Mouse (Mus musculus) limb, embryonic 15.5 days (tissue): Measurements from ENCODE around the gene Gpn3. TPM values are rescaled to one million over a fixed set of nuclear protein-coding genes. Genes with fewer than 3 reads are reported as not detected.

Experiments
- ATAC-seq: fragments of 200-750 bp; cut with Nextera tagmentation; 2 replicates; pipeline ENCODE4 v1.8.0; 2017; ENCODE audit warnings: low read depth, moderate TSS enrichment; ENCODE audit not compliant: insufficient number of reproducible peaks, low FRiP score, low TSS enrichment
- H3K27ac ChIP-seq: fragments of 300-500 bp; sonication (generic); 2 replicates; pipeline ENCODE4 v1.5.1; 2015; ENCODE audit warnings: moderate library complexity, mild to moderate bottlenecking, inconsistent platforms
- H3K27me3 ChIP-seq: fragments of 300-500 bp; sonication (generic); 2 replicates; pipeline ENCODE4 v1.6.1; 2015; ENCODE audit warnings: inconsistent platforms
- H3K36me3 ChIP-seq: fragments of 300-500 bp; sonication (generic); 2 replicates; pipeline ENCODE4 v1.6.1; 2015; ENCODE audit warnings: inconsistent platforms
- H3K4me1 ChIP-seq: fragments of 300-500 bp; sonication (generic); 2 replicates; pipeline ENCODE4 v1.6.1; 2015; ENCODE audit warnings: inconsistent platforms
- H3K4me2 ChIP-seq: fragments of 300-500 bp; sonication (generic); 2 replicates; pipeline ENCODE4 v1.6.1; 2015; ENCODE audit warnings: mild to moderate bottlenecking, inconsistent platforms
- H3K4me3 ChIP-seq: fragments of 300-500 bp; sonication (generic); 2 replicates; pipeline ENCODE4 v1.5.1; 2015; ENCODE audit warnings: mild to moderate bottlenecking, inconsistent platforms
- H3K9ac ChIP-seq: fragments of 300-500 bp; sonication (generic); 2 replicates; pipeline ENCODE4 v1.6.1; 2015; ENCODE audit warnings: inconsistent platforms
- H3K9me3 ChIP-seq: fragments of 300-500 bp; sonication (generic); 2 replicates; pipeline ENCODE4 v1.6.1; 2016; ENCODE audit warnings: inconsistent platforms
- WGBS: fragments of 180-500 bp; shearing (Covaris S2); methylation state at CpG from one replicate; pipeline ENCODE4 v1.1.7; 2015; 5-methylcytosine and 5-hydroxymethylcytosine counted together
- polyA plus RNA-seq: library from polyadenylated mRNA; unstranded; fragments of >200 nt; fragmentation: Nextera tagmentation; extraction: Ambion mirVana; gene quantifications from 2 replicates; pipeline ENCODE4 v1.2.1, GENCODE M21; 2015

The Gpn3 gene
- polyA plus RNA-seq, 1 experiment from 2014 or later, result 60.5 TPM

DNA sequence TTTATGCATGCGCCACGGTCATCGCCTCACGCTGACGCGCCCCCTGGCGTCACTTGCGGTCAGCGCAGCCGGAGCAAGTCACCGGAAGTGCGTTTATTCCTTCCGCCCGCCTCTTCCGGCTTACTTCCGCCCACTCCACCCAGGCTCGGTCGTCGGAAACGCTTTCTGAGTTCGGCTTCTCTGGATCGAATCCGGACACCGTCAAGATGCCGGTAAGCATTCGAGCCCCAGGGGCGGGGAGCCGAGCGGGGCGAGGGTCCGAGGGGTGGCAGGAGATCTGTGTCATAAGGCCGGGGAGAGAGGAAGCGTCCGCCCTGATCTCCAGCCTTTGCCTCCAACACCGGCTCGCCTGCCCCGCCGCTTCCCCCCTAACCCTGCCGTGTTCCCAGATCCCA lies 20.1 kb downstream of the Gpn3 start, which contains the start of gene Arpc3:
Arpc3 (plus strand) TSS at position 93 of the 395 bp plus-strand sequence.
- under 1% methylated on average over 38 of the region's 39 CpGs for WGBS
- Histone ChIP-seq H3K4me1 (peaks cover 14% of the 10 kb centered on the region), H3K27me3 (no peaks in the 10 kb centered on the region), H3K9ac (peak within 1 kb of the TSS; percentile 69), H3K27ac (peak within 1 kb of the TSS; percentile 73), H3K4me3 (peak within 1 kb of the TSS; percentile 85), H3K36me3 (peaks cover 9% of the 10 kb centered on the region), H3K9me3 (no peaks in the 10 kb centered on the region), H3K4me2 (peak within 1 kb of the TSS; percentile 65)
- peak; percentile 77 for ATAC-seq

DNA sequence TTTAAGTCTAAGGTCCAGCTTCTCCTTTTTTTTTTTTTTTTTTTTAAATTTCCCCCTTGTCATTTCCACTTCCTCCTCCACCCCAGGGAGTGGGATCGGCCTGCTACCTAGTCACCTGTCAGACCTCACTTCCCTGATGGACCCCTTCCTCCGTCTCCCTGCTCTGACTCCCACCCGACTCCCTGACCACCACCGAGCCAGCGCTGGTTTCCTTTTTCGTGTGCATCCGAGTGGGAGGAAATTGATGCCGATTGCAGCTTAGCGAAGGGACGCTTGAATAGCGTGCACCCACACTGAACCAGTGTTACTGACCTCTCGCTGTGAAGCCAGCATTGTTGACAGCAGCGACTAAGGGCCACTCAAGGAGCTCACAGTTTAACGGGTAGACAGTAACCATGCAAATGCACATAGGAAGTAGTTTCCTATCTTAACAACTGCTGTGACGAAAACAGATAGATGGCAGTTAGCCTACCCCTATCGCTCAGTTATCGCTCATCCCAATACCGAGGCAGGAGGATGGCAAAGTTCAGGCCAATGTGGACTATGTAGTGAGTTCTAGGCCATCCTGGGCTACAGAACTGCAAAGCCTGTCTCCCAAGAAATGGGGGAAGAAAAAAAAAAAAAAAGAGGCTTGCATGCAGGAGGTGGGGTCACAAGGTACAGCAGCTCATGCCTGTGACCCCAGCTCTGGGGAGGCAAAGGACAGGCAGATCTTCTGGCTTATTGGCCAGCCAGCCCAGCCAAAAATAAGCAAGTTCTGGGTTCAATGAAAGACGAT lies 20.7 kb downstream of the Gpn3 start:
- peak overlapping the region; percentile 85 for H3K4me3 ChIP-seq
- H3K36me3 ChIP-seq, result peaks cover 14% of the 10 kb centered on the region
- H3K4me2 ChIP-seq, result peak overlapping the region; percentile 65
- no peak for ATAC-seq
- H3K27me3 ChIP-seq, result no peaks in the 10 kb centered on the region
- no peaks in the 10 kb centered on the region for H3K9me3 ChIP-seq
- 14% methylated on average over 19 of the region's 19 CpGs for WGBS
- peaks cover 14% of the 10 kb centered on the region for H3K4me1 ChIP-seq
- peak overlapping the region; percentile 69 for H3K9ac ChIP-seq
- peak overlapping the region; percentile 73; the same call in 1 of the 2 replicates for H3K27ac ChIP-seq

DNA sequence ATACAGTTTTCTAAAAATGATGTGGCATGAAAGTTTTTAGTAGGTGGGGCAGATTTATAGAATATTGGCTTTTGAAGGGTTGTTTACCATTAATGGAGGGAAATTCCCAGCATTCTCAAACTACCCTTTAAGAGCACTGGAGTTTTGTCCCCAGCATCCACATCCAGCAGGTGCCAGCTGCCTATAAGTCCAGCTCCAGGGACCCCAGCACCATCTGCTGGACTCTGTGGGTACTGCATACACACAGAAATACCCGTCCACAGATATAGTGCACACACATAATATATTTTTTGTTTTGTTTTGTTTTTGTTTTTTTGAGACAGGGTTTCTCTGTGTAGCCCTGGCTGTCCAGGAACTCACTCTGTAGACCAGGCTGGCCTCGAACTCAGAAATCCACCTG lies 22.2 kb downstream of the Gpn3 start:
- no peaks in the 10 kb centered on the region for H3K27me3 ChIP-seq
- no peak overlapping the region for H3K27ac ChIP-seq
- no peak for ATAC-seq
- peaks cover 14% of the 10 kb centered on the region for H3K4me1 ChIP-seq
- no peak overlapping the region for H3K9ac ChIP-seq
- H3K4me2 ChIP-seq, result no peak overlapping the region
- WGBS, result 51% methylated on average over 2 of the region's 2 CpGs
- peaks cover 26% of the 10 kb centered on the region for H3K36me3 ChIP-seq
- H3K4me3 ChIP-seq, result no peak overlapping the region
- no peaks in the 10 kb centered on the region for H3K9me3 ChIP-seq

DNA sequence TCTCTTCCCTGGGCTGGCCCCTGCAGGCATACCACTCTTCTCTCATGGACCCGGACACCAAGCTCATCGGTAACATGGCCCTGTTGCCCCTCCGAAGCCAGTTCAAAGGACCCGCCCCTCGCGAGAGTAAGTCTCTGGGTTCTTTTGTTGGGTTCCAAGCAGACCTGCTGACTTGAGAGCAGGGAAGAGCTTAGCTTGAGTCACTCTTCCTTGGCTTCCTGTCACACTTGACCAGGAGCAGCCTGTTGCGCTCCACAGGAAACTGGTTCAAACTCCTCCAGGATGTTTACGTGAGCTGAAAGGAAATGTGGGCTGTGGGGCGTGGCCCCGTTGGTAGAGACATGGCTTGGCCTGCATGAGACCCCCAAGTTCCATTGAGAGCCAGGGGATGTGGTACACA lies 25.1 kb downstream of the Gpn3 start:
- no peaks in the 10 kb centered on the region for H3K27me3 ChIP-seq
- H3K4me1 ChIP-seq, result peaks cover 14% of the 10 kb centered on the region
- peak overlapping the region; percentile 27; the same call in 1 of the 2 replicates for H3K27ac ChIP-seq
- peaks cover 53% of the 10 kb centered on the region for H3K36me3 ChIP-seq
- WGBS, result 87% methylated on average over 10 of the region's 10 CpGs
- H3K4me3 ChIP-seq, result no peak overlapping the region
- H3K4me2 ChIP-seq, result no peak overlapping the region
- no peaks in the 10 kb centered on the region for H3K9me3 ChIP-seq
- ATAC-seq, result no peak
- H3K9ac ChIP-seq, result no peak overlapping the region

DNA sequence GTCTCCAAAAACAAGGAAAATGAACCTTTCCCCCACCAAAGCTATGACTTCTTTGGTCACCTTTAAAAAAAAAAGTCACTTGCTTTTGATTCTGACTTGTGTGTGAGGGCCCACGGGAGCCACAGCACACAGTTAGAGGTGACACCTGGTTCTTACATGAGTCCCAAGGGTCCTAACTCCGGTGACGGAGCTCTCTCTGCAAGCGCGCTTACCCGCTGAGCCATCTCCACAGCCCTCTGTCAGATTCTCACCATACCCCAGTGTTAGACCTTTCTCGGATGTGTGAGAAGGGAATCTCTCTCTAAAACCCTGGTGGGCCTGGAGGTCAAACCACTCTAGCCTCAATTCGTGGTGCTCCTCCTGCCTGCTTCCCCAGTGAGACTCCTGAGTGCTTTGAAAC lies 25.8 kb downstream of the Gpn3 start:
- H3K9ac ChIP-seq, result no peak overlapping the region
- no peak overlapping the region for H3K4me2 ChIP-seq
- peaks cover 60% of the 10 kb centered on the region for H3K36me3 ChIP-seq
- H3K4me3 ChIP-seq, result no peak overlapping the region
- WGBS, result 92% methylated on average over 8 of the region's 8 CpGs
- no peak for ATAC-seq
- peaks cover 12% of the 10 kb centered on the region for H3K4me1 ChIP-seq
- no peak overlapping the region for H3K27ac ChIP-seq
- no peaks in the 10 kb centered on the region for H3K27me3 ChIP-seq
- no peaks in the 10 kb centered on the region for H3K9me3 ChIP-seq

- Histone ChIP-seq H3K27ac (no peak overlapping the region), H3K9me3 (no peaks in the 10 kb centered on the region), H3K4me1 (no peaks in the 10 kb centered on the region), H3K36me3 (peaks cover 82% of the 10 kb centered on the region), H3K9ac (no peak overlapping the region), H3K4me3 (no peak overlapping the region), H3K27me3 (no peaks in the 10 kb centered on the region), H3K4me2 (no peak overlapping the region)
- 93% methylated on average over 8 of the region's 8 CpGs for WGBS
- ATAC-seq, result no peak
Measured at GRCm38 (mm10) chr5:122399871-122400270, 28.2 kb downstream of the Gpn3 start.

GRCm38 (mm10) chr5:122400628-122401302 lies 29.1 kb downstream of the Gpn3 start:
- 81% methylated on average over 18 of the region's 18 CpGs for WGBS
- no peak overlapping the region for H3K9ac ChIP-seq
- H3K4me2 ChIP-seq, result no peak overlapping the region
- peaks cover 86% of the 10 kb centered on the region for H3K36me3 ChIP-seq
- H3K9me3 ChIP-seq, result no peaks in the 10 kb centered on the region
- no peaks in the 10 kb centered on the region for H3K4me1 ChIP-seq
- H3K27me3 ChIP-seq, result no peaks in the 10 kb centered on the region
- no peak overlapping the region for H3K27ac ChIP-seq
- no peak for ATAC-seq
- H3K4me3 ChIP-seq, result no peak overlapping the region

GRCm38 (mm10) chr5:122401303-122401640 lies 29.6 kb downstream of the Gpn3 start:
- Histone ChIP-seq H3K9ac (no peak overlapping the region), H3K36me3 (peaks cover 91% of the 10 kb centered on the region), H3K4me1 (no peaks in the 10 kb centered on the region), H3K4me2 (no peak overlapping the region), H3K27ac (no peak overlapping the region), H3K4me3 (no peak overlapping the region), H3K9me3 (no peaks in the 10 kb centered on the region), H3K27me3 (no peaks in the 10 kb centered on the region)
- WGBS, result 24% methylated on average over 8 of the region's 8 CpGs
- no peak for ATAC-seq

- no peak for ATAC-seq
- WGBS, result 69% methylated on average over 13 of the region's 13 CpGs
- H3K4me3 ChIP-seq, result no peak overlapping the region
Measured at GRCm38 (mm10) chr5:122402160-122402559, 30.5 kb downstream of the Gpn3 start.

DNA sequence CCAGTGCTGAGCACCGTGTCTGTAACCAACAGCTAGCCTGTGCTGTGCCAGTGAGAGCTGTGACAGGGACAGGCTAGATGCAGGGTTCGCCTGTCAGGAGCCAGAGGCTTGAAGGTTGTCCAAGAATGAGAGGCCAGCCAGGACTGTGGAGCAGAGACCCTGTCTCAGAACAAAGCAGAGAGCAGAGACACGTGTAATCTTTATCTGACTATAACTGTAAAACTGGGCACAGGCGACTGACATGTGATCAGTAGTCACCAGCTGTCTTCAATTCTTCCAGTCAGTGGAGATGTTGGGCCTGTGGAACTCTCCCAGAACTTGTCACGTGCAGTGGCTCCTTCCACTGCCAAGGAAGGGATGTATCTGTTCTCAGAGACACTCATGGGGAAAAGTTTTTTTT lies 31.1 kb downstream of the Gpn3 start:
- H3K4me2 ChIP-seq, result no peak overlapping the region
- no peaks in the 10 kb centered on the region for H3K9me3 ChIP-seq
- no peak; the same call in 1 of the 2 replicates for ATAC-seq
- peaks cover 94% of the 10 kb centered on the region for H3K36me3 ChIP-seq
- 82% methylated on average over 5 of the region's 5 CpGs for WGBS
- no peak overlapping the region for H3K4me3 ChIP-seq
- H3K4me1 ChIP-seq, result no peaks in the 10 kb centered on the region
- no peaks in the 10 kb centered on the region for H3K27me3 ChIP-seq
- no peak overlapping the region for H3K9ac ChIP-seq
- H3K27ac ChIP-seq, result no peak overlapping the region

More at GRCm38 (mm10) chr5:122402160-122402559, 30.5 kb downstream of the Gpn3 start:
- no peaks in the 10 kb centered on the region for H3K9me3 ChIP-seq
- no peaks in the 10 kb centered on the region for H3K27me3 ChIP-seq
- H3K4me1 ChIP-seq, result no peaks in the 10 kb centered on the region
- no peak overlapping the region for H3K9ac ChIP-seq
- no peak overlapping the region for H3K4me2 ChIP-seq
- no peak overlapping the region for H3K27ac ChIP-seq
- peaks cover 93% of the 10 kb centered on the region for H3K36me3 ChIP-seq

DNA sequence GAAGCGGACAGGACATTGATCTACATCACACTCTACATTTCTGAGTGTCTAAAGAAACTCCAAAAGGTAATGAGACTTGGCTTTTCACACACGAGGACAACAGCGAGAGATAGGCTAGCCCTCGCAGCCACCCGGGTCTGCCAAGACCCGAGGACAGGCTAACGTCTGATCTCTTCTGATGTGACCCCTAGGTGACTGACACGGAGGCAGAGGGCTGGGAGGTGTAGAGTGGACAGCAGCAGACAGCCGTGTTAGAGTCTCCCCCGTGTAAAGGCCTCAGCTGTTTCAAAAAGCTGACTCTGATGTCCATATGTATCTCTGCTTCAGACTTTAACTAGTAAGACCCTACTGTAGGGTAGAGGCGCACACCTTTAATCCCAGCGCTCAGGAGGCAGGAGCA lies 31.7 kb downstream of the Gpn3 start:
- no peak overlapping the region for H3K4me2 ChIP-seq
- no peaks in the 10 kb centered on the region for H3K9me3 ChIP-seq
- no peaks in the 10 kb centered on the region for H3K4me1 ChIP-seq
- H3K27me3 ChIP-seq, result no peaks in the 10 kb centered on the region
- 91% methylated on average over 12 of the region's 12 CpGs for WGBS
- no peak overlapping the region for H3K9ac ChIP-seq
- no peak overlapping the region for H3K4me3 ChIP-seq
- H3K27ac ChIP-seq, result no peak overlapping the region
- ATAC-seq, result no peak
- H3K36me3 ChIP-seq, result peaks cover 89% of the 10 kb centered on the region

DNA sequence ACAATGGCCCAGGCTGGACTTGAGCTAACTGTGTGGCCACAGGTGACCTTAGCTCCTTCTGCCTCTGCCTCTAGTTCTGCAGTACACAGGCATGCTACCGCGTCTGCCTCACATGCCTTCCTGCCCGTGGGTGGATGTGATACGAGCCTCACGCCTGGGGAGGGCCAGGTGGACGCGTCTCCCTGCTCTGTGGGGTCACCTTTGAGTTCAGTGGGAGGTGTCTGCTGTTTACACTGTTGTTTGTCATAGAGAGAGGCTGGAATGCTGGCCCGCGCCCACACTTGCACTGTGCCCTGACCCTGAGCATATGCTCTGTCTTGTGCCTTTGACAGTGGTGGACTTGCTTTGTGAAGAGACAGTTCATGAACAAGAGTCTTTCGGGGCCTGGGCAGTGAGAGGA lies 33.9 kb downstream of the Gpn3 start:
- no peak for ATAC-seq
- Histone ChIP-seq H3K4me1 (no peaks in the 10 kb centered on the region), H3K4me3 (no peak overlapping the region), H3K9me3 (no peaks in the 10 kb centered on the region), H3K4me2 (no peak overlapping the region), H3K27ac (no peak overlapping the region), H3K27me3 (no peaks in the 10 kb centered on the region), H3K9ac (no peak overlapping the region), H3K36me3 (peaks cover 78% of the 10 kb centered on the region)
- WGBS, result 93% methylated on average over 10 of the region's 10 CpGs
